In the genomic region with DNA sequence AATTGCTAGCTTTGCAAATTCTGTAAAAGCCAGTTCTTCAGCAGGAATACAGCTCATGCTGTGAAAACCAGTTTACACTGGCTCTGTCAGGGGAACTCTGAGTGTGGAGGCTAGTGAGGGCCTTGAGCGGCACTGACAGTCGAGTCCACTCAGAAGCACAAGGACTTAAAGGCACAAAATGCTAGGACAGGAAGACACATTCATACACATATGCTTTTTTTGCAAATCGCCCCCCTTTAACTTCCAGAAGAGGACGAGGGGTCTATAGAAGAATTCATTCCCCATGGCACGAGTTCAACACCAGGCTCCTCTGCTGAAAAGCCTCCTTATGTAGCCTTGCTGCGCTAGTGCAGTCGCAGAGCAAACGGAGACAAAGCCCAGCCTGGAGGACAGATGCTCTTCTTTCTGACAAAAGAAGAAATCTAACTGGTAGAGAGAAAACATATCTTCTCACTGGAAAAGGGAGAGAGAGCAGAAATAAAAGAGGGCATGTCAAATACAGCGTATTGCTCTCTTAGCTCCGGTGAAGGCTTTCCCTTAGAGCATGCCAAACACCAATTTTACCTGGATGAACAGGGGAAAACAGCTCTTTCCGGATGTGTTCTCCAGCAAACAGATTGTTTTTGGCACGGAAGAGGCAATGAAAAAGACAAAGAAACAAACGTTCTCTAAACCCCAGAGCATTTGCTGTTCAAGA, we compare ENCODE assay signal across 8 mouse cellular contexts. TPM values are rescaled to one million over a fixed set of nuclear protein-coding genes. Genes with fewer than 3 reads are reported as not detected.
DNase-seq lines count a peak whose midpoint lies in the region; ATAC-seq and TF ChIP-seq lines count a peak whose summit lies in the region.

No protein-coding gene starts in this region.

- TF ChIP-seq POLR2A in CH12.LX (IDR thresholded peaks at IDR 0.05; ENCODE audit: low read depth, low read length), result no peak

- H3K4me1 ChIP-seq in CH12.LX (ENCODE audit: control insufficient read depth in 1 of 2, insufficient read depth in 2 of 2), result peaks cover 6 to 11% of the 10 kb centered on the region in 2 experiments; a peak in 3 of 4 replicates
- H3K4me1 ChIP-seq in hindbrain, embryonic 16.5 days (ENCODE audit: control insufficient read depth, insufficient read depth, low read depth, low read length), result peaks cover 16% of the 10 kb centered on the region
- H3K4me1 ChIP-seq in liver, embryonic 13.5 days (replicated peaks), result peaks cover 6% of the 10 kb centered on the region; the same call in 1 of the 2 replicates
- no peaks in the 10 kb centered on the region for H3K4me1 ChIP-seq in stomach, postnatal 0 days (replicated peaks; ENCODE audit: control insufficient read depth, insufficient read depth)

- H3K27ac ChIP-seq in CH12.LX (ENCODE audit: insufficient read depth, low read depth), result no peak overlapping the region
- peak overlapping the region; percentile 96 for H3K27ac ChIP-seq in hindbrain, embryonic 16.5 days (ENCODE audit: low read depth, low read length)
- H3K27ac ChIP-seq in liver, embryonic 13.5 days, result peak overlapping the region; percentile 47
- H3K27ac ChIP-seq in stomach, postnatal 0 days (replicated peaks), result peak overlapping the region; percentile 96

- WGBS in hindbrain, embryonic 16.5 days, result 4% methylated on average over 13 of the region's 13 CpGs
- WGBS in liver, embryonic 13.5 days (ENCODE audit: insufficient replicate concordance), result 19% methylated on average over 13 of the region's 13 CpGs
- 24% methylated on average over 13 of the region's 13 CpGs for WGBS in stomach, postnatal 0 days

- no peak for TF ChIP-seq EP300 in CH12.LX (IDR thresholded peaks at IDR 0.05; ENCODE audit: low read length)
- TF ChIP-seq EP300 in stomach, postnatal 0 days (optimal IDR thresholded peaks at IDR 0.05), result no peak

- H3K27me3 ChIP-seq in CH12.LX (replicated peaks), result peaks cover 23% of the 10 kb centered on the region
- no peaks in the 10 kb centered on the region for H3K27me3 ChIP-seq in hindbrain, embryonic 16.5 days (replicated peaks; ENCODE audit: control insufficient read depth, insufficient read depth, low read length)
- H3K27me3 ChIP-seq in liver, embryonic 13.5 days, result peaks cover 63% of the 10 kb centered on the region
- no peaks in the 10 kb centered on the region for H3K27me3 ChIP-seq in stomach, postnatal 0 days (ENCODE audit: control insufficient read depth, insufficient read depth, low read length)

- TF ChIP-seq CTCF in CH12.LX (conservative IDR thresholded peaks at IDR 0.05 in 1 of 2, IDR thresholded peaks at IDR 0.05 in 1 of 2; ENCODE audit: low read depth in 2 of 2, low read length in 2 of 2), result no peak
- TF ChIP-seq CTCF in stomach, postnatal 0 days (IDR thresholded peaks at IDR 0.05; ENCODE audit: low read depth), result no peak

- dilution Hi-C loops in CH12.LX (cut with MboI; ENCODE audit: extremely low pct_ligation_motif_present, extremely low pct_unique_long_range_greater_than_20kb, low sequenced_read_pairs), result no loop called here

- DNase-seq in cerebellum, adult 11 months, result peak; percentile 33
- DNase-seq in CH12.LX (ENCODE audit: extremely low read depth), result no peak
- DNase-seq in embryo, embryonic 10.5 days (ENCODE audit: low spot score), result peak; percentile 69
- no peak for DNase-seq in liver, embryonic 13.5 days
- no peak for DNase-seq in stomach, postnatal 0 days (ENCODE audit: low spot score)
- DNase-seq in frontal cortex, postnatal 10 days (ENCODE audit: low spot score in 2 of 2), result no peak

- H3K9me3 ChIP-seq in CH12.LX (replicated peaks; ENCODE audit: low read length), result peaks cover 6% of the 10 kb centered on the region
- H3K9me3 ChIP-seq in hindbrain, embryonic 16.5 days (ENCODE audit: control insufficient read depth, low read length), result no peaks in the 10 kb centered on the region
- H3K9me3 ChIP-seq in liver, embryonic 13.5 days (replicated peaks), result no peaks in the 10 kb centered on the region
- no peaks in the 10 kb centered on the region for H3K9me3 ChIP-seq in stomach, postnatal 0 days (ENCODE audit: control insufficient read depth, low read length)

- peak overlapping the region; percentile 34; the same call in 1 of the 2 replicates for H3K9ac ChIP-seq in CH12.LX (ENCODE audit: insufficient read depth, low read depth)
- H3K9ac ChIP-seq in hindbrain, embryonic 16.5 days (ENCODE audit: low read depth, low read length), result peak overlapping the region; percentile 97
- H3K9ac ChIP-seq in liver, embryonic 13.5 days, result peak overlapping the region; percentile 37
- peak overlapping the region; percentile 90 for H3K9ac ChIP-seq in stomach, postnatal 0 days (ENCODE audit: low read length)

- peak overlapping the region; percentile 68; the same call in 1 of the 2 replicates for H3K4me2 ChIP-seq in CH12.LX (ENCODE audit: insufficient read depth, low read depth, poor library complexity, severe bottlenecking)
- H3K4me2 ChIP-seq in hindbrain, embryonic 16.5 days (ENCODE audit: low read length), result peak overlapping the region; percentile 86
- H3K4me2 ChIP-seq in liver, embryonic 13.5 days, result peak overlapping the region; percentile 67
- H3K4me2 ChIP-seq in stomach, postnatal 0 days (replicated peaks; ENCODE audit: low read depth), result peak overlapping the region; percentile 97

- in situ Hi-C loops in CH12.LX (cut with MboI; ENCODE audit: low pct_ligation_motif_present, low pct_unique_long_range_greater_than_20kb, low sequenced_read_pairs), result no loop called here

- no peaks in the 10 kb centered on the region for H3K36me3 ChIP-seq in CH12.LX (replicated peaks in 1 of 2; ENCODE audit: control insufficient read depth in 1 of 2, insufficient read depth in 1 of 2, low read length in 1 of 2)
- no peaks in the 10 kb centered on the region for H3K36me3 ChIP-seq in hindbrain, embryonic 16.5 days (ENCODE audit: control insufficient read depth, insufficient read depth, low read length)
- H3K36me3 ChIP-seq in liver, embryonic 13.5 days, result no peaks in the 10 kb centered on the region
- no peaks in the 10 kb centered on the region for H3K36me3 ChIP-seq in stomach, postnatal 0 days (ENCODE audit: control insufficient read depth, insufficient read depth, low read length)

- TF ChIP-seq RAD21 in CH12.LX (IDR thresholded peaks at IDR 0.05; ENCODE audit: low read depth, low read length), result no peak

- no peak for ATAC-seq in cerebellum, adult (ENCODE audit: insufficient number of reproducible peaks, low FRiP score, low TSS enrichment)
- ATAC-seq in hindbrain, embryonic 16.5 days, result peak; percentile 28
- no peak for ATAC-seq in liver, embryonic 13.5 days (ENCODE audit: low read depth)
- no peak for ATAC-seq in stomach, postnatal 0 days (ENCODE audit: low FRiP score, low TSS enrichment)

- no peak overlapping the region for H3K4me3 ChIP-seq in CH12.LX (replicated peaks in 1 of 3; ENCODE audit: low read depth in 2 of 3, low read length in 2 of 3, poor library complexity in 1 of 3)
- H3K4me3 ChIP-seq in hindbrain, embryonic 16.5 days (ENCODE audit: low read length), result peak overlapping the region; percentile 94
- H3K4me3 ChIP-seq in liver, embryonic 13.5 days (replicated peaks), result peak overlapping the region; percentile 63
- H3K4me3 ChIP-seq in stomach, postnatal 0 days (ENCODE audit: low read depth, low read length), result peak overlapping the region; percentile 81

- 0 out of 2 replicates have a peak, but pooled peaks cover 2% of the 10 kb centered on the region for H3K79me2 ChIP-seq in CH12.LX (replicated peaks; ENCODE audit: control insufficient read depth, extremely low read depth, insufficient read depth, poor library complexity, severe bottlenecking)

TF ChIP-seq in CH12.LX, 34 proteins besides CTCF, POLR2A, EP300 and RAD21:
- TF ChIP-seq MXI1 (IDR thresholded peaks at IDR 0.05; ENCODE audit: low read depth, low read length) (no peak), USF1 (IDR thresholded peaks at IDR 0.05; ENCODE audit: low read depth, low read length) (no peak), BHLHE40 (IDR thresholded peaks at IDR 0.05; ENCODE audit: low read depth, low read length) (no peak), MEF2A (IDR thresholded peaks at IDR 0.05; ENCODE audit: borderline replicate concordance, low read depth, low read length) (no peak), ETS1 (conservative IDR thresholded peaks at IDR 0.05; ENCODE audit: low read depth, low read length) (no peak), ZKSCAN1 (IDR thresholded peaks at IDR 0.05; ENCODE audit: borderline replicate concordance, low read depth, low read length) (no peak), MYC (IDR thresholded peaks at IDR 0.05; ENCODE audit: low read depth, low read length) (no peak), IRF4 (IDR thresholded peaks at IDR 0.05; ENCODE audit: low read depth, low read length) (no peak)

RNA-seq across cellular contexts. Expression of a gene that starts 1.0 kb away (rescaled TPM):
- total RNA-seq in CH12.LX (2012; rRNA removed) (11.3 and 18.3 TPM in 2 replicates), CH12.LX (2014; rRNA removed) (11.5 and 11.9 TPM in 2 replicates)
- polyA plus RNA-seq in CH12.LX (2012; ENCODE audit: insufficient read length, low read depth), result 18.0 and 23.3 TPM in 2 replicates
- 78.5 and 92.3 TPM in 2 replicates for polyA plus RNA-seq in hindbrain, embryonic 16.5 days (2015; fragmentation: Nextera tagmentation; extraction: Ambion mirVana)
- polyA plus RNA-seq in liver, embryonic 13.5 days (2015; fragmentation: Nextera tagmentation; extraction: Ambion mirVana), result 11.4 and 11.8 TPM in 2 replicates
- polyA plus RNA-seq in stomach, postnatal 0 days (2015; fragmentation: Nextera tagmentation; extraction: Ambion mirVana), result 116 and 118 TPM in 2 replicates

RNA-seq across cellular contexts. Expression of a gene that starts 2.3 kb away (rescaled TPM):
- total RNA-seq in CH12.LX (2012; rRNA removed) (0.17 TPM in 1 of 2 replicates, not detected in the other), CH12.LX (2014; rRNA removed) (not detected in 2 replicates)
- not detected in 2 replicates for polyA plus RNA-seq in CH12.LX (2012; ENCODE audit: insufficient read length, low read depth)
- 14.9 and 16.8 TPM in 2 replicates for polyA plus RNA-seq in hindbrain, embryonic 16.5 days (2015; fragmentation: Nextera tagmentation; extraction: Ambion mirVana)
- 0.23 and 0.28 TPM in 2 replicates for polyA plus RNA-seq in liver, embryonic 13.5 days (2015; fragmentation: Nextera tagmentation; extraction: Ambion mirVana)
- 3.3 and 3.6 TPM in 2 replicates for polyA plus RNA-seq in stomach, postnatal 0 days (2015; fragmentation: Nextera tagmentation; extraction: Ambion mirVana)

Comparison
In these comparisons a context has a peak if more than half of its experiments do, and no peak if none do; other contexts are left out.
1. DNase-seq: peak in cerebellum, adult 11 months (single experiment) and embryo, embryonic 10.5 days (single experiment); none in CH12.LX (single experiment), liver, embryonic 13.5 days (single experiment), stomach, postnatal 0 days (single experiment) and frontal cortex, postnatal 10 days (0 of 2).
2. H3K4me3 ChIP-seq: peak in hindbrain, embryonic 16.5 days (single experiment), liver, embryonic 13.5 days (single experiment) and stomach, postnatal 0 days (single experiment); none in CH12.LX (0 of 3).
3. H3K9ac ChIP-seq: peak in every context shown above with its lines; median percentile 97 in hindbrain, embryonic 16.5 days; 90 in stomach, postnatal 0 days; 37 in liver, embryonic 13.5 days; 34 in CH12.LX.
4. Peak in every context shown above with its lines, with median percentiles within 50 percentile points of each other: H3K4me2 ChIP-seq.